Mouse (Mus musculus) cerebellum, adult 2 months (tissue): ENCODE data around the gene Hs3st3a1.

Experiments
- CTCF ChIP-seq: fragments of 200-500 bp; IDR thresholded peaks from 2 replicates; pipeline ENCODE4 v1.5.1; 2011; ENCODE audit warnings: low read depth, mild to moderate bottlenecking, control low read depth, low read length, moderate library complexity, borderline replicate concordance; ENCODE audit not compliant: insufficient read depth
- POLR2A ChIP-seq: fragments of 200-500 bp; IDR thresholded peaks from 2 replicates; pipeline ENCODE4 v1.6.1; 2011; ENCODE audit warnings: low read length, control low read depth, borderline replicate concordance; ENCODE audit not compliant: insufficient read depth

- TF ChIP-seq CTCF = no peak
- TF ChIP-seq POLR2A = no peak
Measured at GRCm38 (mm10) chr11:64512301-64512700, 77.2 kb downstream of the Hs3st3a1 start.
